Mouse (Mus musculus) midbrain, embryonic 12.5 days (tissue): ENCODE results near the gene Glis3. TPM values are rescaled to one million over a fixed set of nuclear protein-coding genes. Genes with fewer than 3 reads are reported as not detected.

Experiments
- ATAC-seq: fragments of 200-750 bp; cut with Nextera tagmentation; 2 replicates; pipeline ENCODE4 v1.8.0; 2017; ENCODE audit warnings: low read depth, moderate TSS enrichment, moderate library complexity; ENCODE audit not compliant: low FRiP score
- H3K27ac ChIP-seq: fragments of 300-500 bp; sonication (generic); replicated peaks from 2 replicates; pipeline ENCODE4 v1.5.1; 2016; ENCODE audit warnings: mild to moderate bottlenecking
- H3K27me3 ChIP-seq: fragments of 300-500 bp; sonication (generic); 2 replicates; pipeline ENCODE4 v1.6.1; 2016; ENCODE audit warnings: mild to moderate bottlenecking
- H3K36me3 ChIP-seq: fragments of 300-500 bp; sonication (generic); 2 replicates; pipeline ENCODE4 v1.6.1; 2016
- H3K4me1 ChIP-seq: fragments of 300-500 bp; sonication (generic); 2 replicates; pipeline ENCODE4 v1.6.1; 2016
- H3K4me2 ChIP-seq: fragments of 300-500 bp; sonication (generic); replicated peaks from 2 replicates; pipeline ENCODE4 v1.6.1; 2016; ENCODE audit warnings: mild to moderate bottlenecking, moderate library complexity
- H3K4me3 ChIP-seq: fragments of 300-500 bp; sonication (generic); 2 replicates; pipeline ENCODE4 v1.5.1; 2016; ENCODE audit warnings: mild to moderate bottlenecking
- H3K9ac ChIP-seq: fragments of 300-500 bp; sonication (generic); replicated peaks from 2 replicates; pipeline ENCODE4 v1.6.1; 2016; ENCODE audit warnings: mild to moderate bottlenecking, moderate library complexity
- H3K9me3 ChIP-seq: fragments of 300-500 bp; sonication (generic); 2 replicates; pipeline ENCODE4 v1.6.1; 2016; ENCODE audit warnings: mild to moderate bottlenecking
- WGBS: fragments of 180-500 bp; shearing (Covaris S2); methylation state at CpG from one replicate; pipeline ENCODE4 v1.1.7; 2016; 5-methylcytosine and 5-hydroxymethylcytosine counted together
- polyA plus RNA-seq: library from polyadenylated mRNA; unstranded; fragments of >200 nt; fragmentation: Nextera tagmentation; extraction: Ambion mirVana; gene quantifications from 2 replicates; pipeline ENCODE4 v1.2.1, GENCODE M21; 2016

The Glis3 gene
- polyA plus RNA-seq, 1 experiment from 2014 or later, result 3.5 TPM

- Histone ChIP-seq H3K36me3 (no peaks in the 10 kb centered on the region), H3K9me3 (no peaks in the 10 kb centered on the region), H3K27ac (no peak overlapping the region), H3K4me1 (no peaks in the 10 kb centered on the region), H3K4me3 (no peak overlapping the region), H3K9ac (no peak overlapping the region), H3K4me2 (no peak overlapping the region), H3K27me3 (0 out of 2 replicates have a peak, but pooled peaks cover 5% of the 10 kb centered on the region)
- no peak for ATAC-seq
- WGBS, result 83% methylated on average over 12 of the region's 12 CpGs
Measured at GRCm38 (mm10) chr19:28503011-28503410, 176.9 kb downstream of the Glis3 start.

- Histone ChIP-seq H3K9ac (no peak overlapping the region), H3K27ac (no peak overlapping the region), H3K4me2 (no peak overlapping the region), H3K9me3 (no peaks in the 10 kb centered on the region), H3K4me3 (no peak overlapping the region), H3K4me1 (no peaks in the 10 kb centered on the region), H3K36me3 (no peaks in the 10 kb centered on the region), H3K27me3 (0 out of 2 replicates have a peak, but pooled peaks cover 5% of the 10 kb centered on the region)
- WGBS, result 58% methylated on average over 9 of the region's 9 CpGs
- ATAC-seq, result no peak
Measured at GRCm38 (mm10) chr19:28500975-28501374, 178.9 kb downstream of the Glis3 start.

GRCm38 (mm10) chr19:28500505-28500904 is 179.4 kb downstream of the Glis3 start:
- WGBS, result 90% methylated on average over 14 of the region's 14 CpGs
- Histone ChIP-seq H3K9me3 (no peaks in the 10 kb centered on the region), H3K9ac (no peak overlapping the region), H3K4me3 (no peak overlapping the region), H3K4me2 (no peak overlapping the region), H3K4me1 (no peaks in the 10 kb centered on the region), H3K27me3 (0 out of 2 replicates have a peak, but pooled peaks cover 5% of the 10 kb centered on the region), H3K36me3 (no peaks in the 10 kb centered on the region), H3K27ac (no peak overlapping the region)
- no peak for ATAC-seq

GRCm38 (mm10) chr19:28499786-28500185 is 180.1 kb downstream of the Glis3 start:
- 92% methylated on average over 5 of the region's 5 CpGs for WGBS

GRCm38 (mm10) chr19:28495926-28496325 is 184.0 kb downstream of the Glis3 start:
- no peaks in the 10 kb centered on the region for H3K9me3 ChIP-seq
- no peak overlapping the region for H3K9ac ChIP-seq
- no peaks in the 10 kb centered on the region for H3K4me1 ChIP-seq
- no peaks in the 10 kb centered on the region for H3K36me3 ChIP-seq
- H3K4me3 ChIP-seq, result no peak overlapping the region
- ATAC-seq, result no peak
- H3K27me3 ChIP-seq, result no peaks in the 10 kb centered on the region
- H3K27ac ChIP-seq, result no peak overlapping the region
- H3K4me2 ChIP-seq, result no peak overlapping the region
- 80% methylated on average over 6 of the region's 6 CpGs for WGBS

More at GRCm38 (mm10) chr19:28499786-28500185, 180.1 kb downstream of the Glis3 start:
- no peak for ATAC-seq
- Histone ChIP-seq H3K36me3 (no peaks in the 10 kb centered on the region), H3K4me1 (no peaks in the 10 kb centered on the region), H3K4me3 (no peak overlapping the region), H3K9me3 (no peaks in the 10 kb centered on the region), H3K27ac (no peak overlapping the region), H3K9ac (no peak overlapping the region), H3K27me3 (0 out of 2 replicates have a peak, but pooled peaks cover 5% of the 10 kb centered on the region), H3K4me2 (no peak overlapping the region)

GRCm38 (mm10) chr19:28493605-28494260 is 186.1 kb downstream of the Glis3 start:
- WGBS, result 94% methylated on average over 8 of the region's 8 CpGs
- no peak for ATAC-seq
- no peak overlapping the region for H3K9ac ChIP-seq

GRCm38 (mm10) chr19:28478055-28478454 is 201.8 kb downstream of the Glis3 start:
- no peaks in the 10 kb centered on the region for H3K36me3 ChIP-seq

More at GRCm38 (mm10) chr19:28493605-28494260, 186.1 kb downstream of the Glis3 start:
- no peaks in the 10 kb centered on the region for H3K27me3 ChIP-seq
- no peak overlapping the region for H3K4me3 ChIP-seq
- H3K36me3 ChIP-seq, result no peaks in the 10 kb centered on the region
- no peak overlapping the region for H3K27ac ChIP-seq
- no peaks in the 10 kb centered on the region for H3K4me1 ChIP-seq
- no peak overlapping the region for H3K4me2 ChIP-seq
- H3K9me3 ChIP-seq, result no peaks in the 10 kb centered on the region

GRCm38 (mm10) chr19:28477326-28477863 is 202.5 kb downstream of the Glis3 start:
- no peak overlapping the region for H3K4me3 ChIP-seq
- H3K4me2 ChIP-seq, result no peak overlapping the region
- H3K9me3 ChIP-seq, result no peaks in the 10 kb centered on the region
- 0 out of 2 replicates have a peak overlapping the region, but pooled peaks have one; percentile 22 for H3K27ac ChIP-seq
- ATAC-seq, result 0 out of 2 replicates have a peak, but pooled peaks have one; percentile 27
- 5% methylated on average over 6 of the region's 6 CpGs for WGBS
- H3K27me3 ChIP-seq, result peaks cover 33% of the 10 kb centered on the region
- H3K36me3 ChIP-seq, result no peaks in the 10 kb centered on the region
- peaks cover 17% of the 10 kb centered on the region for H3K4me1 ChIP-seq
- H3K9ac ChIP-seq, result no peak overlapping the region

More at GRCm38 (mm10) chr19:28478055-28478454, 201.8 kb downstream of the Glis3 start:
- H3K4me3 ChIP-seq, result no peak overlapping the region
- H3K27ac ChIP-seq, result no peak overlapping the region
- H3K4me1 ChIP-seq, result peaks cover 17% of the 10 kb centered on the region
- H3K9ac ChIP-seq, result no peak overlapping the region
- H3K27me3 ChIP-seq, result peaks cover 30% of the 10 kb centered on the region
- no peak for ATAC-seq
- no peak overlapping the region for H3K4me2 ChIP-seq
- 26% methylated on average over 6 of the region's 6 CpGs for WGBS
- no peaks in the 10 kb centered on the region for H3K9me3 ChIP-seq

- H3K27me3 ChIP-seq, result peaks cover 31% of the 10 kb centered on the region
- WGBS, result 54% methylated on average over 5 of the region's 5 CpGs
Measured at GRCm38 (mm10) chr19:28473621-28474020, 206.3 kb downstream of the Glis3 start.

GRCm38 (mm10) chr19:28471144-28471543 is 208.7 kb downstream of the Glis3 start:
- Histone ChIP-seq H3K4me3 (no peak overlapping the region), H3K9ac (no peak overlapping the region), H3K4me2 (no peak overlapping the region), H3K4me1 (no peaks in the 10 kb centered on the region), H3K27me3 (peaks cover 36% of the 10 kb centered on the region), H3K36me3 (no peaks in the 10 kb centered on the region), H3K9me3 (no peaks in the 10 kb centered on the region), H3K27ac (no peak overlapping the region)
- ATAC-seq, result no peak
- 86% methylated on average over 6 of the region's 8 CpGs for WGBS

More at GRCm38 (mm10) chr19:28473621-28474020, 206.3 kb downstream of the Glis3 start:
- no peak for ATAC-seq
- Histone ChIP-seq H3K27ac (no peak overlapping the region), H3K9me3 (no peaks in the 10 kb centered on the region), H3K4me1 (peaks cover 17% of the 10 kb centered on the region), H3K9ac (no peak overlapping the region), H3K4me2 (no peak overlapping the region), H3K36me3 (no peaks in the 10 kb centered on the region), H3K4me3 (no peak overlapping the region)

- peaks cover 15% of the 10 kb centered on the region for H3K27me3 ChIP-seq
- peaks cover 4% of the 10 kb centered on the region for H3K4me1 ChIP-seq
- H3K4me3 ChIP-seq, result no peak overlapping the region
- ATAC-seq, result no peak
- H3K36me3 ChIP-seq, result no peaks in the 10 kb centered on the region
- no peak overlapping the region for H3K27ac ChIP-seq
- no peaks in the 10 kb centered on the region for H3K9me3 ChIP-seq
- H3K4me2 ChIP-seq, result no peak overlapping the region
- WGBS, result 74% methylated on average over 5 of the region's 5 CpGs
- H3K9ac ChIP-seq, result no peak overlapping the region
Measured at GRCm38 (mm10) chr19:28465779-28466178, 214.1 kb downstream of the Glis3 start.

- 89% methylated on average over 8 of the region's 8 CpGs for WGBS
- Histone ChIP-seq H3K4me1 (peaks cover 12% of the 10 kb centered on the region), H3K27ac (no peak overlapping the region), H3K9ac (no peak overlapping the region), H3K4me3 (no peak overlapping the region), H3K36me3 (no peaks in the 10 kb centered on the region), H3K27me3 (no peaks in the 10 kb centered on the region), H3K9me3 (no peaks in the 10 kb centered on the region), H3K4me2 (no peak overlapping the region)
- no peak for ATAC-seq
Measured at GRCm38 (mm10) chr19:28454331-28454730, 225.5 kb downstream of the Glis3 start.
